ENCODE assay signal across 20 mouse cellular contexts in genomic region chr15:80059606-80060005, GRCm38 (mm10). TPM values are rescaled to one million over a fixed set of nuclear protein-coding genes. Genes with fewer than 3 reads are reported as not detected.
A peak's percentile ranks its signal among the peaks of the same experiment; 100 is the strongest.
DNase-seq lines count a peak whose midpoint lies in the region; ATAC-seq lines count a peak whose summit lies in the region.
"Had no signal": no experiment of that assay in that cellular context is flagged by ENCODE, and none has a peak within 500 bp of the region (broad histone marks: within the 10 kb centered on the region; RNA-seq: fewer than 3 reads in every experiment).

No protein-coding gene starts in this region.

- no peaks in the 10 kb centered on the region for H3K27me3 ChIP-seq in intestine, embryonic 15.5 days (replicated peaks)
- H3K27me3 ChIP-seq in kidney, embryonic 16.5 days (ENCODE audit: insufficient read depth, low read length): no peaks in the 10 kb centered on the region
- peaks cover 4% of the 10 kb centered on the region; the same call in 1 of the 2 replicates for H3K27me3 ChIP-seq in liver, embryonic 15.5 days
- H3K27me3 ChIP-seq: forebrain, embryonic 13.5 days; limb, embryonic 12.5 days; stomach, embryonic 15.5 days had no signal

- 43% methylated on average over 7 of the region's 7 CpGs for WGBS in intestine, embryonic 15.5 days
- 37% methylated on average over 7 of the region's 7 CpGs for WGBS in kidney, embryonic 16.5 days
- WGBS in liver, embryonic 15.5 days (ENCODE audit: insufficient replicate concordance): 69% methylated on average over 7 of the region's 7 CpGs

- H3K4me2 ChIP-seq in intestine, embryonic 15.5 days (replicated peaks): no peak overlapping the region; the same call in 1 of the 2 replicates
- 0 out of 2 replicates have a peak overlapping the region, but pooled peaks have one; percentile 23 for H3K4me2 ChIP-seq in kidney, embryonic 16.5 days (replicated peaks; ENCODE audit: low read depth, low read length)
- no peak overlapping the region for H3K4me2 ChIP-seq in liver, embryonic 15.5 days
- H3K4me2 ChIP-seq: forebrain, embryonic 13.5 days; hindbrain, embryonic 14.5 days; limb, embryonic 12.5 days; stomach, embryonic 15.5 days had no signal

- no peaks in the 10 kb centered on the region for H3K4me1 ChIP-seq in intestine, embryonic 15.5 days (replicated peaks)
- H3K4me1 ChIP-seq in kidney, embryonic 16.5 days (ENCODE audit: insufficient read depth, low read length): peaks cover 9% of the 10 kb centered on the region
- H3K4me1 ChIP-seq in liver, embryonic 15.5 days (replicated peaks): 0 out of 2 replicates have a peak, but pooled peaks cover 1% of the 10 kb centered on the region
- H3K4me1 ChIP-seq: forebrain, embryonic 13.5 days had no signal

- ATAC-seq in intestine, embryonic 15.5 days: peak; percentile 42; the same call in 1 of the 2 replicates
- ATAC-seq in kidney, embryonic 16.5 days (ENCODE audit: low FRiP score, low TSS enrichment): peak; percentile 78
- 0 out of 2 replicates have a peak, but pooled peaks have one; percentile 37 for ATAC-seq in liver, embryonic 15.5 days (ENCODE audit: insufficient read depth)
- ATAC-seq in granulocyte monocyte progenitor cell, adult 5-6 weeks (replicated peaks; ENCODE audit: poor library complexity, severe bottlenecking): no peak
- ATAC-seq: forebrain, embryonic 13.5 days; midbrain, embryonic 16.5 days had no signal

- H3K36me3 ChIP-seq in intestine, embryonic 15.5 days: no peaks in the 10 kb centered on the region
- no peaks in the 10 kb centered on the region for H3K36me3 ChIP-seq in kidney, embryonic 16.5 days (ENCODE audit: insufficient read depth, low read length)
- no peaks in the 10 kb centered on the region for H3K36me3 ChIP-seq in liver, embryonic 15.5 days (replicated peaks)
- H3K36me3 ChIP-seq: heart, embryonic 10.5 days; limb, embryonic 12.5 days; stomach, embryonic 15.5 days had no signal

- H3K27ac ChIP-seq in intestine, embryonic 15.5 days: no peak overlapping the region
- H3K27ac ChIP-seq in kidney, embryonic 16.5 days (ENCODE audit: low read length): peak overlapping the region; percentile 74
- no peak overlapping the region for H3K27ac ChIP-seq in liver, embryonic 15.5 days (replicated peaks)
- H3K27ac ChIP-seq: forebrain, embryonic 13.5 days; heart, embryonic 10.5 days; hindbrain, embryonic 14.5 days; limb, embryonic 12.5 days; stomach, embryonic 15.5 days had no signal

- peak; percentile 82 for DNase-seq in kidney, adult 11 months
- DNase-seq in heart, postnatal 4 days: no peak
- DNase-seq in testis, postnatal 10 days (ENCODE audit: low spot score): no peak
- DNase-seq: cerebellum, adult 8-10 months; gastrocnemius, postnatal 25 days; heart, postnatal 10 days; lung, adult 2 months; thymus, adult 2 months had no signal

- no peaks in the 10 kb centered on the region for H3K9me3 ChIP-seq in intestine, embryonic 15.5 days
- H3K9me3 ChIP-seq in kidney, embryonic 16.5 days (ENCODE audit: low read length): no peaks in the 10 kb centered on the region; the same call in 1 of the 2 replicates
- no peaks in the 10 kb centered on the region for H3K9me3 ChIP-seq in liver, embryonic 15.5 days (replicated peaks)
- H3K9me3 ChIP-seq: forebrain, embryonic 13.5 days; heart, embryonic 10.5 days; stomach, embryonic 15.5 days had no signal

- H3K9ac ChIP-seq in intestine, embryonic 15.5 days: no peak overlapping the region
- H3K9ac ChIP-seq in kidney, embryonic 16.5 days (replicated peaks; ENCODE audit: low read length): no peak overlapping the region
- H3K9ac ChIP-seq in liver, embryonic 15.5 days: no peak overlapping the region
- H3K9ac ChIP-seq: forebrain, embryonic 13.5 days; hindbrain, embryonic 14.5 days; limb, embryonic 12.5 days; stomach, embryonic 15.5 days had no signal

- H3K4me3 ChIP-seq in intestine, embryonic 15.5 days (replicated peaks): no peak overlapping the region
- no peak overlapping the region for H3K4me3 ChIP-seq in kidney, embryonic 16.5 days (ENCODE audit: low read length)
- H3K4me3 ChIP-seq in liver, embryonic 15.5 days (replicated peaks): no peak overlapping the region
- H3K4me3 ChIP-seq: forebrain, embryonic 13.5 days; heart, embryonic 10.5 days; limb, embryonic 12.5 days; megakaryocyte, embryonic 14.5 days; stomach, embryonic 15.5 days had no signal

RNA-seq across cellular contexts. Expression of gene Syngr1, which starts 31.5 kb away (rescaled TPM):
- polyA plus RNA-seq in intestine, embryonic 15.5 days (2015; fragmentation: Nextera tagmentation; extraction: Ambion mirVana): 18.2 and 18.7 TPM in 2 replicates
- 14.3 and 16.0 TPM in 2 replicates for polyA plus RNA-seq in kidney, embryonic 16.5 days (2015; fragmentation: Nextera tagmentation; extraction: Ambion mirVana)
- polyA plus RNA-seq in liver, embryonic 15.5 days (2015; fragmentation: Nextera tagmentation; extraction: Ambion mirVana): 12.7 and 13.0 TPM in 2 replicates
- 1.5 and 1.6 TPM in 2 replicates for total RNA-seq in granulocyte monocyte progenitor cell, adult 5-6 weeks (2014; fragmentation: Nextera tagmentation)
- 1.6 and 4.0 TPM in 2 replicates for total RNA-seq in granulocyte monocyte progenitor cell, adult 5-6 weeks (2017)
- 10 to 100 TPM; 73.4 to 86.0 TPM for total RNA-seq in heart, postnatal 4 days (2021)
- total RNA-seq: neutrophil, adult 5-6 weeks had no signal

RNA-seq across cellular contexts. Expression of gene Rpl3, which starts 32.1 kb away (rescaled TPM):
- polyA plus RNA-seq in intestine, embryonic 15.5 days (2015; fragmentation: Nextera tagmentation; extraction: Ambion mirVana): 1,109 and 1,134 TPM in 2 replicates
- 981 and 1,131 TPM in 2 replicates for polyA plus RNA-seq in kidney, embryonic 16.5 days (2015; fragmentation: Nextera tagmentation; extraction: Ambion mirVana)
- 539 and 552 TPM in 2 replicates for polyA plus RNA-seq in liver, embryonic 15.5 days (2015; fragmentation: Nextera tagmentation; extraction: Ambion mirVana)
- 2,307 and 2,508 TPM in 2 replicates for total RNA-seq in granulocyte monocyte progenitor cell, adult 5-6 weeks (2014; fragmentation: Nextera tagmentation)
- total RNA-seq in granulocyte monocyte progenitor cell, adult 5-6 weeks (2017): 3,100 and 3,113 TPM in 2 replicates
- total RNA-seq in heart, postnatal 4 days (2021): 100 to 1,000 TPM; 591 to 607 TPM

RNA-seq across cellular contexts. Expression of gene Pdgfb, which starts 44.8 kb away (rescaled TPM):
- 7.2 and 8.3 TPM in 2 replicates for polyA plus RNA-seq in intestine, embryonic 15.5 days (2015; fragmentation: Nextera tagmentation; extraction: Ambion mirVana)
- 4.3 and 6.2 TPM in 2 replicates for polyA plus RNA-seq in kidney, embryonic 16.5 days (2015; fragmentation: Nextera tagmentation; extraction: Ambion mirVana)
- polyA plus RNA-seq in liver, embryonic 15.5 days (2015; fragmentation: Nextera tagmentation; extraction: Ambion mirVana): 0.51 and 0.67 TPM in 2 replicates
- total RNA-seq in granulocyte monocyte progenitor cell, adult 5-6 weeks (2014; fragmentation: Nextera tagmentation): 0.30 TPM in 1 of 2 replicates, not detected in the other
- 0.13 and 0.26 TPM in 2 replicates for total RNA-seq in granulocyte monocyte progenitor cell, adult 5-6 weeks (2017)
- total RNA-seq in heart, postnatal 4 days (2021): 10 to 100 TPM; 46.4 to 50.7 TPM
